Mouse (Mus musculus) cerebellum, adult 8-10 months (tissue): ENCODE measurements around the gene Rpl37.
A peak's percentile ranks its signal among the peaks of the same experiment; 100 is the strongest.
"Not testable (repeated sequence)": the region's sequence is repeated elsewhere in the genome, so short reads cannot be mapped to it uniquely, and the experiment has no call there.

Experiments
- DNase-seq: peaks from one replicate; pipeline ENCODE4 v3.0.0; 2022

Gene Rpl37

GRCm38 (mm10) chr15:5126456-5126855 lies 10.0 kb downstream of the Rpl37 start:
- no peak for DNase-seq

- DNase-seq = no peak
Measured at GRCm38 (mm10) chr15:5127487-5127886, 11.0 kb downstream of the Rpl37 start.

- no peak for DNase-seq
Measured at GRCm38 (mm10) chr15:5128176-5128940, 11.9 kb downstream of the Rpl37 start.

GRCm38 (mm10) chr15:5129111-5129805 lies 12.8 kb downstream of the Rpl37 start:
- no peak for DNase-seq

DNA sequence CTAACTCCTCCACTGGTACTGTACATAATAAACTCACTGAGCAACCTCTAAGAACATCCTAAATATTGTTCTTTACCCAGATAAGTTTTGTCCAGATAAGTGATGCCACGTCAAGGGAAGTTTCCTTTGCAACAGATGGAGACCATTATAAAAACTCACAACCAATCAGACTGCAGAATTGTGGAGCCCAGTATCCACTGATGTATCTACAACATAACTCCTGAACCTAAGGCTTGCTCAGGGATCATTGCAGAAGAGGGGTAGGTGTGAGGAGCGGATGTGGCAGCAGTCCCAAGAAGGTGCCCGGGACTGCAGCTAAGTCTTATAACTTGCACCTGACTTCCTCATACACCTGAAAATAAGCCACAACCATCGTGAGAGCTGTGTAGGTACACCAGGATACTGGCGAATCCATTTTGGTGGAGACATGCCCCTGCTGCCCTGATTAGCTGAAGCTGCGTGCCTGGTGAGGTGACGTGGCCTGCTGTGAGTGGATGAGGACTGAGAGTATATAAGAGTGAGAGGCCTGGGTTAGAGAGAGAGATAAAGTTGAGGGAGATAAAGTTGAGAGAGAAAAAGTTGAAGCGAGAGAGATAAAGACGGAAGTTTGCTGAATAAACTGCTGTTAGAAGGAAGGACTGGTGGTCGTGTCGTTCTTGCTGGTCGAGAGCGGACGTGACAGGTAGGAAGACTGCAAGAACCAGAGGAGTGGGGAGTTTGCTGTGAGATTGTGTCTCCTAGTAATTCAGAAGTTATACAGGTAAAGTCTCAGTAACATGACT lies 14.6 kb downstream of the Rpl37 start:
- not testable (repeated sequence) for DNase-seq

- no peak for DNase-seq
Measured at GRCm38 (mm10) chr15:5133301-5133700, 16.9 kb downstream of the Rpl37 start.

DNA sequence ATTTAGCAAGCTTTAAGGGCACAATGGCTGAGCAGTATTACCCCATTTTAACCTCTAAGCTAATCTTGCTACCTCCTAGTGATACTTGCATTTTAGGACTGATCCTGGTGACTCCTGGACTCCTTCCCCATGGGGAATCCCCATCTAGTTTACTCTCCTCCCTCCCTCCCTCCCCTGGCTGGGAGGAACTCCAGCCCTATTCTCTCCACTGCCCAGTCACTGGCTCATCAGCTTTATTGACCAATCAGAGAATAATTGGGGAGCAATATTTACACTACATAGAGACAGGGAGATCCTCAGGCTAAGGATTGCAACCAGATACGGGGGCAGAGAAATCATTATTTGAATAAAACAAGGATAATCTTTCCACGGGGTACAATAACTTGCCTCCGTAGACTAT lies 17.7 kb downstream of the Rpl37 start:
- no peak for DNase-seq

- no peak for DNase-seq
Measured at GRCm38 (mm10) chr15:5134945-5135483, 18.6 kb downstream of the Rpl37 start.

GRCm38 (mm10) chr15:5138021-5138856 lies 21.8 kb downstream of the Rpl37 start:
- DNase-seq = no peak

DNA sequence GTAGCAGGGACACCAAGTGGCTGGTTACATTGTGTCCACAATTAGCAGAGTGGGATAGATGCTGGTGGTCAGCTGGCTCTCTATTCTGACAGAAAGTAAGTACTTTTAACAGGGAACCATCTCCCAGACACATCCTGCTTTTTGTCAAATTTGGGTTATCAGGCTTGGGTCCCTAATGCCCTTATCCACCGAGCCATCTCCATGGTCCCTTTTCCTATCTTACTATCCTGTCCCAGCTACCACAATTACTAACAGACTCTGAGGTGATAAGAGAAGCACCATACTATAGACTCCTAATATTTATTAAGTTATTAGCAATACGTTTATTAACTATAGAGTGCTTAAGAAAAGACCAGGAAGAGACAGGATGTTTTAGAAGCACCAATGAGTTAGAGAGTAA lies 22.9 kb downstream of the Rpl37 start:
- DNase-seq = no peak

DNA sequence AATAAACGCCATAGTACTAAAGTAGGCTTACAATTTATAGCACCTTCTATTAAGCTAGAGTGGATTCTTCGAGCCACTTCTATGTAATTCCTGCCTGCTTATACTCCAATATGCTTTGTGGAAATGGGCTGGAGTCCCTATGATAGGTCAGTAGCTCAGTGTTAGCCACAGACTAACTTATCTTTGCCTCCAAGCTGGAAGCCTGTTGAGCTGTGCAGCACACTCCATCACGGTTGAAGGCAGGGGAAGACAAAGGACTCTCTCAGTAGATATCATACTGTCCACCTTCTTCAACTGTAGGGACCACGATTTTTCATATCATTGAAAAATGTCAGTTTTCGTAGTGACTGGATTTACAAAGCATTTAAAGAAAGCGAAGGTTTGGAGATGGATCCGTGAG lies 23.4 kb downstream of the Rpl37 start:
- DNase-seq = no peak

DNA sequence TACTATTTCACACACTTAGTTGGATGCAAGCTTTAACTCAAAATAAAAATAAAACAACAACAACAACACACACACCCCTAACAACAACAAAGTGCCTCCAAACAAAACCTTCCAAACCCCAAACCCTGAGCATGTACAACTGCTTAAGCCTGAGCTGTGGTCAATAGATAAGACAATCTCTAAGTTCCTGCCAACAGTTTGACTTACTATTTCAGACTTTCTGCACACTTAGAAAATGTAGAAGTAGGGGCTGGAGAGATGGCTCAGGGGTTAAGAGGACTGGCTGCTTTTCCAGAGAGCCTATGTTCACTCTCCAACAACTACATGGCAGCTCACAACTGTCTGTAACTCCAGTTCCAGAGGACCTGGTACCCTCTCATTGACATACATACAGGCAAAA lies 23.9 kb downstream of the Rpl37 start:
- no peak for DNase-seq

GRCm38 (mm10) chr15:5142047-5142446 lies 25.6 kb downstream of the Rpl37 start:
- no peak for DNase-seq

- no peak for DNase-seq
Measured at GRCm38 (mm10) chr15:5142714-5143113, 26.3 kb downstream of the Rpl37 start.

- DNase-seq = peak; percentile 76
Measured at GRCm38 (mm10) chr15:5143361-5144020, 27.0 kb downstream of the Rpl37 start, which contains the start of gene Prkaa1. Gene Prkaa1 (plus strand): TSS chr15:5143861.

DNA sequence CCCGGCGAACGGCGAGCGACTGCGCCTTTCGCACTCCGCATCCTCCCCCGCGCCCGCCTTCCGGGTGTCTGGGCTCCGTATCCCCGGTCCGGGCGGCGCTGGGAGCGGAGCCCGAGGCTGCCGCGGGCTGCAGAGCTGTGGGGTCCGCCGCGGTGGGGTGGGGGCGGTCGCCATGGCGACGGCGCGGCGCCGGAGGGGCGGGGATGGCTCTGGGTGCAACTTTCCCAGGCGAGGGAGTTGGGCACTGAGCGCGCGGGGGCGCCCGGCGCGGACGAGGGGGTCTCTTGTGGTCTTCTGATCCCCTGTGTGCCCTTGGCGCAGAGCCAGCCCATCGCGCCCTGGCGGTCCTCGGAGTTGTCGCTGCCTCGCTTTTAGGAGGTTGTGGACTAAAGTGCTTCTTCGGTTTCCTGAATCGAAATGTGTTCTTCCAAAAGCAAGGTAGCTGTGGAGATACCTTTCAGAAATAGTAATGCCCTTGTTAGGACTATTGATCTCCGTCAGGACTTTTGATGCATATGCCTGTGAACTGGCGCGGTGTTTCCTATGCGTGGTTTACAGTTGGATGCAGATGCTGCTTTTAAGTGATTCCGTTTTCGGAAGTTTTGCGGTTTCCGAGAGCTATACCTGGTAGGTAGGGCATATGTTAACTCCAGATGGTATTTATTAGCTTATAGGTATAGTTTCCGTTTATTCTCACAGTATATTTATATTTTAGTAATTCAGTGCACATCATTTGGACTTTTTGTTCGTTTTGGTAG lies 27.8 kb downstream of the Rpl37 start:
- DNase-seq = peak; percentile 70

- no peak for DNase-seq
Measured at GRCm38 (mm10) chr15:5145196-5145945, 28.9 kb downstream of the Rpl37 start.

DNA sequence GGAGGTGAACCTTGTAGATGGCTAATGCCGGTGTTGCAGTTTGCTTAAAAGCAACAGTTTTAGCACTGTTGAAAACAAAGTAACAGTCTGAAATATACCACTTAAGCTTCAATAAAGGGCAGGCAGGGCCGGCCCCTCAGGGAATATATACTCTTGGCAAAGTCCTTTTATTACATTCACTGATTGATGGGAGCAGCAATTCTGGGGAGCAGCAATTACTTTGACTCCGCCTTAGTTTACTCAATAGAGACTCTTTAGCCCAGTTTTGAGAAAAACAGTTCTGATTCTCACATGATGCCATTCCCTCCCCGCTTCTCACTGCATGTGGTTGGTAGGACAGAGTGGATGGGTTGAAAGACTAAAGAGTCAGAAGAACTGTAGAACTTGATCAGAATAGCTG lies 32.7 kb downstream of the Rpl37 start:
- DNase-seq = no peak

- DNase-seq = no peak
Measured at GRCm38 (mm10) chr15:5152171-5152570, 35.7 kb downstream of the Rpl37 start.

- DNase-seq = no peak
Measured at GRCm38 (mm10) chr15:5154621-5155020, 38.2 kb downstream of the Rpl37 start.
